In genomic region chr12:100187756-100188430, GRCm38 (mm10) we compare ENCODE assay signal across 8 mouse cellular contexts. TPM values are rescaled to one million over a fixed set of nuclear protein-coding genes. Genes with fewer than 3 reads are reported as not detected.
A peak's percentile ranks its signal among the peaks of the same experiment; 100 is the strongest.
DNase-seq lines count a peak whose midpoint lies in the region; ATAC-seq and TF ChIP-seq lines count a peak whose summit lies in the region.

No protein-coding gene starts in this region.

- H3K4me2 ChIP-seq in forebrain, embryonic 15.5 days (replicated peaks), result peak overlapping the region; percentile 75
- peak overlapping the region; percentile 73 for H3K4me2 ChIP-seq in lung, postnatal 0 days (replicated peaks; ENCODE audit: low read depth, low read length)

- WGBS in heart, adult 2 months, result 2% methylated on average over 29 of the region's 29 CpGs
- 2% methylated on average over 29 of the region's 29 CpGs for WGBS in forebrain, embryonic 15.5 days
- 3% methylated on average over 29 of the region's 29 CpGs for WGBS in lung, postnatal 0 days

- no peak for DNase-seq in heart, adult 2 months
- no peak for DNase-seq in heart, postnatal 25 days (ENCODE audit: low spot score)
- DNase-seq in R1 (ENCODE audit: low read depth, low spot score), result peak; percentile 58
- DNase-seq in kidney, adult 9 months, result peak; percentile 67
- peak; percentile 62 for DNase-seq in lung, postnatal 0 days (ENCODE audit: low spot score)
- DNase-seq in thymus, postnatal 14 days, result peak; percentile 51
- no peak for DNase-seq in right cerebral cortex, postnatal 10 days (ENCODE audit: low spot score in 2 of 2)

- peak overlapping the region; percentile 73 for H3K9ac ChIP-seq in heart, adult 2 months (ENCODE audit: low read depth, low read length)
- peak overlapping the region; percentile 65 for H3K9ac ChIP-seq in forebrain, embryonic 15.5 days (replicated peaks)
- H3K9ac ChIP-seq in lung, postnatal 0 days (replicated peaks; ENCODE audit: low read depth), result peak overlapping the region; percentile 54

- intact Hi-C loops in heart, adult 2 months (cut with DNase I), result loop anchor here (1.0 to 10.0 kb wide), 4 partner anchors 11 to 387 kb away; partner anchors contain the start of genes Calm1, Nrde2 and Ttc7b
- intact Hi-C loops in heart, postnatal 25 days (cut with DNase I), result loop anchor here (1.0 to 5.0 kb wide), 3 partner anchors 11 to 334 kb away; partner anchors contain the start of genes Calm1, Nrde2 and Ttc7b

- H3K36me3 ChIP-seq in heart, adult 2 months (ENCODE audit: control insufficient read depth, insufficient read depth, low read length), result no peaks in the 10 kb centered on the region
- no peaks in the 10 kb centered on the region for H3K36me3 ChIP-seq in forebrain, embryonic 15.5 days
- H3K36me3 ChIP-seq in lung, postnatal 0 days (ENCODE audit: insufficient read depth, low read length), result no peaks in the 10 kb centered on the region

- TF ChIP-seq POLR2A in heart, adult 2 months (IDR thresholded peaks at IDR 0.05; ENCODE audit: insufficient read depth, low read depth, low read length), result no peak; the same call in 1 of the 2 replicates

- H3K27me3 ChIP-seq in heart, adult 2 months (ENCODE audit: control insufficient read depth, insufficient read depth, low read length), result no peaks in the 10 kb centered on the region
- no peaks in the 10 kb centered on the region for H3K27me3 ChIP-seq in forebrain, embryonic 15.5 days
- H3K27me3 ChIP-seq in lung, postnatal 0 days (replicated peaks; ENCODE audit: insufficient read depth, low read length), result no peaks in the 10 kb centered on the region

- no peaks in the 10 kb centered on the region; the same call in 1 of the 2 replicates for H3K4me1 ChIP-seq in heart, adult 2 months (ENCODE audit: control insufficient read depth, insufficient read depth, low read length)
- H3K4me1 ChIP-seq in forebrain, embryonic 15.5 days, result peaks cover 17% of the 10 kb centered on the region
- H3K4me1 ChIP-seq in lung, postnatal 0 days (ENCODE audit: insufficient read depth, low read depth, low read length), result peaks cover 7% of the 10 kb centered on the region; the same call in 1 of the 2 replicates

- peak overlapping the region; percentile 98 for H3K27ac ChIP-seq in heart, adult 2 months
- H3K27ac ChIP-seq in forebrain, embryonic 15.5 days (replicated peaks), result peak overlapping the region; percentile 99
- peak overlapping the region; percentile 99 for H3K27ac ChIP-seq in lung, postnatal 0 days (ENCODE audit: low read length)

- no peaks in the 10 kb centered on the region for H3K9me3 ChIP-seq in forebrain, embryonic 15.5 days
- no peaks in the 10 kb centered on the region for H3K9me3 ChIP-seq in lung, postnatal 0 days (ENCODE audit: low read length)

- no peak for ATAC-seq in forebrain, embryonic 15.5 days (replicated peaks)
- no peak for ATAC-seq in lung, postnatal 0 days

- H3K4me3 ChIP-seq in heart, adult 2 months, result peak overlapping the region; percentile 78
- peak overlapping the region; percentile 59 for H3K4me3 ChIP-seq in forebrain, embryonic 15.5 days
- H3K4me3 ChIP-seq in lung, postnatal 0 days (ENCODE audit: low read depth, low read length), result peak overlapping the region; percentile 72

- TF ChIP-seq CTCF in heart, adult 2 months (IDR thresholded peaks at IDR 0.05), result no peak
- TF ChIP-seq CTCF in lung, postnatal 0 days (IDR thresholded peaks at IDR 0.05), result no peak

- no peaks in the 10 kb centered on the region for H3K79me2 ChIP-seq in heart, adult 2 months (replicated peaks; ENCODE audit: control insufficient read depth, insufficient read depth, low read length)

- no peak for TF ChIP-seq EP300 in heart, adult 2 months (IDR thresholded peaks at IDR 0.05; ENCODE audit: insufficient read depth, low read depth, low read length)
- no peak for TF ChIP-seq EP300 in lung, postnatal 0 days (IDR thresholded peaks at IDR 0.05)

RNA-seq across cellular contexts. Expression of gene Calm1, which starts 11.3 kb away (rescaled TPM):
- total RNA-seq in heart, adult 2 months (2021), result 100 to 1,000 TPM; 224 to 240 TPM
- polyA plus RNA-seq in heart, adult 2 months (2012; rRNA removed), result 99.2 and 105 TPM in 2 replicates
- total RNA-seq in heart, postnatal 25 days (2021), result 100 to 1,000 TPM; 264 to 282 TPM
- 2,112 and 2,174 TPM in 2 replicates for polyA plus RNA-seq in forebrain, embryonic 15.5 days (2015; fragmentation: Nextera tagmentation; extraction: Ambion mirVana)
- 2,106 and 2,119 TPM in 2 replicates for polyA plus RNA-seq in lung, postnatal 0 days (2015; fragmentation: Nextera tagmentation; extraction: Ambion mirVana)

RNA-seq across cellular contexts. Expression of gene Nrde2, which starts 28.4 kb away (rescaled TPM):
- total RNA-seq in heart, adult 2 months (2021), result 10 to 100 TPM in 1 of 2 experiments, 1 to 10 TPM in 1; 7.9 to 11.0 TPM
- polyA plus RNA-seq in heart, adult 2 months (2012; rRNA removed), result 5.1 and 6.9 TPM in 2 replicates
- 10 to 100 TPM in 1 of 2 experiments, 1 to 10 TPM in 1; 10.0 to 12.7 TPM for total RNA-seq in heart, postnatal 25 days (2021)
- polyA plus RNA-seq in forebrain, embryonic 15.5 days (2015; fragmentation: Nextera tagmentation; extraction: Ambion mirVana), result 16.5 and 16.6 TPM in 2 replicates
- polyA plus RNA-seq in lung, postnatal 0 days (2015; fragmentation: Nextera tagmentation; extraction: Ambion mirVana), result 10.8 and 11.1 TPM in 2 replicates

Comparison
In these comparisons a context has a peak if more than half of its experiments do, and no peak if none do; other contexts are left out.
1. DNase-seq: peak in R1 (single experiment), kidney, adult 9 months (single experiment), lung, postnatal 0 days (single experiment) and thymus, postnatal 14 days (single experiment); none in heart, adult 2 months (0 of 2), heart, postnatal 25 days (single experiment) and right cerebral cortex, postnatal 10 days (0 of 2).
2. RNA of gene Calm1, which starts 11.3 kb away (polyA plus RNA-seq): 2,112 to 2,174 TPM in forebrain, embryonic 15.5 days and 2,106 to 2,119 TPM in lung, postnatal 0 days; 99.2 to 105 TPM in heart, adult 2 months; every median in the first group is over 10 times any median in the second.
3. Peak in every context shown above with its lines, with median percentiles within 50 percentile points of each other: H3K27ac ChIP-seq, H3K4me3 ChIP-seq and H3K9ac ChIP-seq.